Mouse (Mus musculus) neural tube, embryonic 10.5 days (tissue): Measurements from ENCODE around the gene Stim1.
A peak's percentile ranks its signal among the peaks of the same experiment; 100 is the strongest.
"Not testable (repeated sequence)": the region's sequence is repeated elsewhere in the genome, so short reads cannot be mapped to it uniquely, and the experiment has no call there.

ENCODE experiments used
- DNase-seq: peaks from one replicate; pipeline ENCODE4 v3.0.0-alpha.2; 2017; ENCODE audit warnings: low spot score; ENCODE audit errors: extremely low spot score

Stim1 gene

GRCm38 (mm10) chr7:102440822-102441656, 173.4 kb downstream of the Stim1 start:
- DNase-seq: no peak

GRCm38 (mm10) chr7:102441657-102442391, 174.2 kb downstream of the Stim1 start, which contains the start of gene Rrm1:
TSS of gene Rrm1 (plus strand) at chr7:102441695.
- DNase-seq: peak; percentile 97

GRCm38 (mm10) chr7:102442432-102442831, 174.8 kb downstream of the Stim1 start:
- no peak for DNase-seq

GRCm38 (mm10) chr7:102444301-102444700, 176.7 kb downstream of the Stim1 start:
- DNase-seq: no peak

GRCm38 (mm10) chr7:102446438-102446837, 178.8 kb downstream of the Stim1 start:
- DNase-seq: no peak

- DNase-seq: no peak
These were observed 191.2 kb downstream of the Stim1 start for GRCm38 (mm10) chr7:102458618-102459380.

GRCm38 (mm10) chr7:102467566-102467965, 200.0 kb downstream of the Stim1 start:
- DNase-seq: no peak

- no peak for DNase-seq
These were observed 205.1 kb downstream of the Stim1 start for GRCm38 (mm10) chr7:102472675-102473074.

- DNase-seq: no peak
These were observed 209.0 kb downstream of the Stim1 start for GRCm38 (mm10) chr7:102476601-102477000.

GRCm38 (mm10) chr7:102477377-102477776, 209.8 kb downstream of the Stim1 start:
- DNase-seq: no peak

GRCm38 (mm10) chr7:102478425-102478824, 210.8 kb downstream of the Stim1 start:
- DNase-seq: no peak

- DNase-seq: no peak
These were observed 211.3 kb downstream of the Stim1 start for GRCm38 (mm10) chr7:102478926-102479325.

GRCm38 (mm10) chr7:102479368-102480078, 211.9 kb downstream of the Stim1 start:
- no peak for DNase-seq

- no peak for DNase-seq
These were observed 213.2 kb downstream of the Stim1 start for GRCm38 (mm10) chr7:102480821-102481220.

- no peak for DNase-seq
These were observed 214.0 kb downstream of the Stim1 start, which contains the start of gene Olfr543 for GRCm38 (mm10) chr7:102481579-102481978. TSS of gene Olfr543 (minus strand) at chr7:102481679.

GRCm38 (mm10) chr7:102483665-102484064, 216.1 kb downstream of the Stim1 start:
- no peak for DNase-seq

GRCm38 (mm10) chr7:102484766-102485165, 217.2 kb downstream of the Stim1 start:
- DNase-seq: not testable (repeated sequence)

GRCm38 (mm10) chr7:102486105-102486504, 218.5 kb downstream of the Stim1 start:
- DNase-seq: no peak
